Mouse (Mus musculus): ENCODE data around the gene Adamts1.

DNA sequence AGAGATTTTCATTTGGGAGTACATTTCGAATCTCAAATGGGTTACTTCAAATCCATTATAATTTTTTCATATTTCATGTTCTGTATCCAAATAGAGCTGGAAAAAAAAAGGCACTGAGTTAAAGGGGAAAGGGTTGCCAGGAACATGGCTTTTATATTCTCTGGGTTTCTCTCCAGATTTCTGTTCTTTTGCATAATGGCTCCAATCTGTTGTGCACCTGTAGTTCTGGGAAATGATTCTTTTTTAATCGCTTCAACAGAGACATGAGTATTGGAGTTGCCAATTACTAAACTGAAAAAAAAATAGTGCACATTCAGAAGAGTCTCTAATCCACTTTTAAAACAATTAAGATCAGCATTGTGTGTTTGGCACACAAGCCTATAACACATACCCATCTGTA is 2.7 kb upstream of the Adamts1 start:
- no peak for TF ChIP-seq EP300 (IDR thresholded peaks at IDR 0.05)
- no peak for TF ChIP-seq CTCF (IDR thresholded peaks at IDR 0.05)
